8 mouse cellular contexts compared by ENCODE assay signal in the genomic region with DNA sequence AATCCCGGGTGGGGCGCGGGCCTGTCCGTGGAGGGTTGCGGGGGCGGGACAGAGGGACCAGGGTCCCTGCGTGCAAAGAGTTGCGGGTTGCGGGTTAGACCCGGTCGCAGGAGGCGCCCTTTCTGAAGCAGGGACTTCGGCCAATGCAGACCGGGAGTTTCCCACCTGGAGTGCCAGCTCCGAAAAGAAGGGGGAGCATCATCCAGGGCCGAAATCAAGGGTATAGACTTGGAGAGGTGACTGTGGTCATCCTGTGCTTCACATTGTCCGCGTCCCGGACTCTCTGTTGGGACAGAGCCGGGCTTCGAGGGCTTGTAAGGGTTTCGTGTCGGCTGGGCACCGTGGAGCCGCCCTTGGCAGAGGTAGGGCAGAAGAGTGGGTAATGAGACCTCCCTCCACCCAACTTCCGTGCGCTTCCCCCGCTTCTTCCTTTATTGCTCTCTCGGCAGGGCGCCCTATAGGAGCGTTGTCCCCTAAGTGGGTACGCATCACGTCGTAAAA. TPM values are rescaled to one million over a fixed set of nuclear protein-coding genes. Genes with fewer than 3 reads are reported as not detected.
DNase-seq lines count a peak whose midpoint lies in the region; ATAC-seq and TF ChIP-seq lines count a peak whose summit lies in the region.

No protein-coding gene starts in this region.

- WGBS in embryonic facial prominence, embryonic 14.5 days: 1% methylated on average over 23 of the region's 34 CpGs
- WGBS in heart, postnatal 0 days: 1% methylated on average over 34 of the region's 34 CpGs
- under 1% methylated on average over 32 of the region's 34 CpGs for WGBS in lung, postnatal 0 days

- TF ChIP-seq CTCF in heart, postnatal 0 days (IDR thresholded peaks at IDR 0.05; ENCODE audit: low read depth): peak; percentile 27; the same call in 1 of the 2 replicates
- peak; percentile 50 for TF ChIP-seq CTCF in lung, postnatal 0 days (IDR thresholded peaks at IDR 0.05)

- H3K4me2 ChIP-seq in embryonic facial prominence, embryonic 14.5 days (ENCODE audit: low read depth, low read length): peak overlapping the region; percentile 67
- H3K4me2 ChIP-seq in heart, postnatal 0 days (ENCODE audit: low read depth, low read length): peak overlapping the region; percentile 87
- peak overlapping the region; percentile 88 for H3K4me2 ChIP-seq in lung, postnatal 0 days (replicated peaks; ENCODE audit: low read depth, low read length)

- no peaks in the 10 kb centered on the region for H3K9me3 ChIP-seq in embryonic facial prominence, embryonic 14.5 days (ENCODE audit: control insufficient read depth, low read length)
- H3K9me3 ChIP-seq in heart, postnatal 0 days (replicated peaks; ENCODE audit: control insufficient read depth, low read length): no peaks in the 10 kb centered on the region
- no peaks in the 10 kb centered on the region for H3K9me3 ChIP-seq in lung, postnatal 0 days (ENCODE audit: low read length)

- H3K27ac ChIP-seq in embryonic facial prominence, embryonic 14.5 days (replicated peaks; ENCODE audit: low read depth, low read length): peak overlapping the region; percentile 89
- H3K27ac ChIP-seq in heart, postnatal 0 days (ENCODE audit: low read depth): peak overlapping the region; percentile 85
- peak overlapping the region; percentile 79 for H3K27ac ChIP-seq in lung, postnatal 0 days (ENCODE audit: low read length)

- peak overlapping the region; percentile 64 for H3K4me3 ChIP-seq in embryonic facial prominence, embryonic 14.5 days (ENCODE audit: low read depth, low read length)
- peak overlapping the region; percentile 87 for H3K4me3 ChIP-seq in heart, postnatal 0 days (ENCODE audit: low read depth, low read length)
- H3K4me3 ChIP-seq in lung, postnatal 0 days (ENCODE audit: low read depth, low read length): peak overlapping the region; percentile 84

- H3K36me3 ChIP-seq in embryonic facial prominence, embryonic 14.5 days (ENCODE audit: control insufficient read depth, insufficient read depth, low read length): 0 out of 2 replicates have a peak, but pooled peaks cover 4% of the 10 kb centered on the region
- no peaks in the 10 kb centered on the region; the same call in 1 of the 2 replicates for H3K36me3 ChIP-seq in heart, postnatal 0 days (replicated peaks; ENCODE audit: control insufficient read depth, insufficient read depth, low read length)
- no peaks in the 10 kb centered on the region for H3K36me3 ChIP-seq in lung, postnatal 0 days (ENCODE audit: insufficient read depth, low read length)

- no peaks in the 10 kb centered on the region for H3K27me3 ChIP-seq in embryonic facial prominence, embryonic 14.5 days (replicated peaks; ENCODE audit: control insufficient read depth, insufficient read depth, low read length)
- no peaks in the 10 kb centered on the region for H3K27me3 ChIP-seq in heart, postnatal 0 days (ENCODE audit: control insufficient read depth, insufficient read depth, low read length)
- H3K27me3 ChIP-seq in lung, postnatal 0 days (replicated peaks; ENCODE audit: insufficient read depth, low read length): no peaks in the 10 kb centered on the region

- TF ChIP-seq EP300 in heart, postnatal 0 days (IDR thresholded peaks at IDR 0.05; ENCODE audit: low read depth): no peak; the same call in 1 of the 2 replicates
- no peak for TF ChIP-seq EP300 in lung, postnatal 0 days (IDR thresholded peaks at IDR 0.05)

- H3K9ac ChIP-seq in embryonic facial prominence, embryonic 14.5 days (ENCODE audit: low read depth, low read length): peak overlapping the region; percentile 79
- peak overlapping the region; percentile 68 for H3K9ac ChIP-seq in heart, postnatal 0 days (replicated peaks; ENCODE audit: low read depth, low read length)
- peak overlapping the region; percentile 70 for H3K9ac ChIP-seq in lung, postnatal 0 days (replicated peaks; ENCODE audit: low read depth)

- peak; percentile 57 for DNase-seq in adrenal gland, adult 8-10 months
- peak; percentile 58 for DNase-seq in embryonic facial prominence, embryonic 14.5 days (ENCODE audit: low spot score)
- DNase-seq in heart, postnatal 0 days (ENCODE audit: low spot score): peak; percentile 32
- peak; percentile 56 to 70 for DNase-seq in layer of hippocampus, postnatal 10 days (ENCODE audit: low spot score in 2 of 2)
- peak; percentile 54 for DNase-seq in lung, postnatal 0 days (ENCODE audit: low spot score)
- peak; percentile 50 for DNase-seq in right cerebral cortex, adult 18-20 months
- DNase-seq in thymus, postnatal 4 days: peak; percentile 76

- H3K4me1 ChIP-seq in embryonic facial prominence, embryonic 14.5 days (ENCODE audit: control insufficient read depth, insufficient read depth, low read length): peaks cover 3% of the 10 kb centered on the region
- peaks cover 3% of the 10 kb centered on the region; the same call in 1 of the 2 replicates for H3K4me1 ChIP-seq in heart, postnatal 0 days (ENCODE audit: control insufficient read depth, insufficient read depth)
- no peaks in the 10 kb centered on the region for H3K4me1 ChIP-seq in lung, postnatal 0 days (ENCODE audit: insufficient read depth, low read depth, low read length)

- ATAC-seq in CD4-positive, CD25-positive, alpha-beta regulatory T cell, adult 4 months: peak; percentile 55
- ATAC-seq in embryonic facial prominence, embryonic 14.5 days (ENCODE audit: low read depth): peak; percentile 56
- ATAC-seq in heart, postnatal 0 days (ENCODE audit: insufficient read depth, low read depth): peak; percentile 53
- peak; percentile 42; the same call in 1 of the 2 replicates for ATAC-seq in lung, postnatal 0 days

RNA-seq across cellular contexts. Expression of gene Csnk1g1, which starts 0.6 kb away (rescaled TPM):
- 10 to 100 TPM; 37.5 to 47.8 TPM for polyA plus RNA-seq in CD4-positive, CD25-positive, alpha-beta regulatory T cell, adult 4 months (2017; shearing (Covaris generic))
- total RNA-seq in adrenal gland, adult 8-10 months (2022): 10 to 100 TPM; 17.0 to 32.9 (median 26.0) TPM
- polyA plus RNA-seq in embryonic facial prominence, embryonic 14.5 days (2014; fragmentation: Nextera tagmentation; extraction: Ambion mirVana): 17.3 and 17.7 TPM in 2 replicates
- 9.9 and 17.1 TPM in 2 replicates for total RNA-seq in heart, postnatal 0 days (2014; rRNA removed; ENCODE audit: low replicate concordance)
- 5.9 and 6.0 TPM in 2 replicates for polyA plus RNA-seq in heart, postnatal 0 days (2015; fragmentation: Nextera tagmentation; extraction: Ambion mirVana)
- 10 to 100 TPM; 49.6 to 50.7 TPM for total RNA-seq in layer of hippocampus, postnatal 10 days (2021)
- 8.4 and 8.9 TPM in 2 replicates for polyA plus RNA-seq in lung, postnatal 0 days (2015; fragmentation: Nextera tagmentation; extraction: Ambion mirVana)

RNA-seq across cellular contexts. Expression of gene Trip4, which starts 0.8 kb away (rescaled TPM):
- polyA plus RNA-seq in CD4-positive, CD25-positive, alpha-beta regulatory T cell, adult 4 months (2017; shearing (Covaris generic)): 10 to 100 TPM; 39.7 to 54.7 TPM
- 10 to 100 TPM; 46.5 to 53.5 (median 48.1) TPM for total RNA-seq in adrenal gland, adult 8-10 months (2022)
- polyA plus RNA-seq in embryonic facial prominence, embryonic 14.5 days (2014; fragmentation: Nextera tagmentation; extraction: Ambion mirVana): 26.3 and 34.6 TPM in 2 replicates
- 11.9 and 29.8 TPM in 2 replicates for total RNA-seq in heart, postnatal 0 days (2014; rRNA removed; ENCODE audit: low replicate concordance)
- 15.5 and 17.1 TPM in 2 replicates for polyA plus RNA-seq in heart, postnatal 0 days (2015; fragmentation: Nextera tagmentation; extraction: Ambion mirVana)
- 10 to 100 TPM; 35.7 to 39.0 TPM for total RNA-seq in layer of hippocampus, postnatal 10 days (2021)
- 17.6 and 18.7 TPM in 2 replicates for polyA plus RNA-seq in lung, postnatal 0 days (2015; fragmentation: Nextera tagmentation; extraction: Ambion mirVana)

RNA-seq across cellular contexts. Expression of gene Pclaf, which starts 19.3 kb away (rescaled TPM):
- 10 to 100 TPM; 16.4 to 27.2 TPM for polyA plus RNA-seq in CD4-positive, CD25-positive, alpha-beta regulatory T cell, adult 4 months (2017; shearing (Covaris generic))
- total RNA-seq in adrenal gland, adult 8-10 months (2022): under 1 TPM; 0.61 to 0.97 (median 0.90) TPM
- 106 and 114 TPM in 2 replicates for polyA plus RNA-seq in embryonic facial prominence, embryonic 14.5 days (2014; fragmentation: Nextera tagmentation; extraction: Ambion mirVana)
- 19.2 and 27.3 TPM in 2 replicates for total RNA-seq in heart, postnatal 0 days (2014; rRNA removed; ENCODE audit: low replicate concordance)
- 25.1 and 31.7 TPM in 2 replicates for polyA plus RNA-seq in heart, postnatal 0 days (2015; fragmentation: Nextera tagmentation; extraction: Ambion mirVana)
- 1 to 10 TPM; 4.8 to 6.1 TPM for total RNA-seq in layer of hippocampus, postnatal 10 days (2021)
- polyA plus RNA-seq in lung, postnatal 0 days (2015; fragmentation: Nextera tagmentation; extraction: Ambion mirVana): 9.9 and 15.5 TPM in 2 replicates

Comparison
In these comparisons a context has a peak if more than half of its experiments do, and no peak if none do; other contexts are left out.
1. Peak in every context shown above with its lines: DNase-seq, ATAC-seq, H3K4me3 ChIP-seq and H3K27ac ChIP-seq.